Mouse (Mus musculus): Measurements from ENCODE around the gene Polr2f. TPM values are rescaled to one million over a fixed set of nuclear protein-coding genes. Genes with fewer than 3 reads are reported as not detected.

Polr2f gene
- polyA plus RNA-seq, 1 experiment from 2014 or later = 321 TPM

- Histone ChIP-seq H3K9ac (ENCODE audit: low read depth, low read length) (no peak overlapping the region), H3K9me3 (replicated peaks; ENCODE audit: low read length) (no peaks in the 10 kb centered on the region), H3K27me3 (ENCODE audit: insufficient read depth, low read length) (no peaks in the 10 kb centered on the region), H3K4me1 (replicated peaks; ENCODE audit: insufficient read depth, low read length) (no peaks in the 10 kb centered on the region), H3K4me3 (replicated peaks; ENCODE audit: low read depth, low read length) (no peak overlapping the region), H3K4me2 (ENCODE audit: low read length) (no peak overlapping the region), H3K36me3 (ENCODE audit: insufficient read depth, low read length) (peaks cover 66% of the 10 kb centered on the region), H3K27ac (no peak overlapping the region)
- TF ChIP-seq CTCF (IDR thresholded peaks at IDR 0.05; ENCODE audit: low read depth) = peak; percentile 77
- ATAC-seq (replicated peaks; ENCODE audit: low FRiP score, low read depth) (no peak), DNase-seq (ENCODE audit: low spot score) (peak; percentile 54)
- WGBS = 81% methylated on average over 13 of the region's 13 CpGs
Observed at GRCm38 (mm10) chr15:79126217-79126932, 14.4 kb upstream of the Polr2f start.

GRCm38 (mm10) chr15:79127101-79127500, 13.7 kb upstream of the Polr2f start:
- Histone ChIP-seq H3K27ac (no peak overlapping the region), H3K36me3 (ENCODE audit: insufficient read depth, low read length) (peaks cover 70% of the 10 kb centered on the region), H3K4me2 (ENCODE audit: low read length) (no peak overlapping the region), H3K4me3 (replicated peaks; ENCODE audit: low read depth, low read length) (no peak overlapping the region), H3K27me3 (ENCODE audit: insufficient read depth, low read length) (no peaks in the 10 kb centered on the region), H3K9ac (ENCODE audit: low read depth, low read length) (no peak overlapping the region), H3K9me3 (replicated peaks; ENCODE audit: low read length) (no peaks in the 10 kb centered on the region), H3K4me1 (replicated peaks; ENCODE audit: insufficient read depth, low read length) (0 out of 2 replicates have a peak, but pooled peaks cover 4% of the 10 kb centered on the region)
- no peak for DNase-seq (ENCODE audit: low spot score)
- ATAC-seq (replicated peaks; ENCODE audit: low FRiP score, low read depth) = no peak
- TF ChIP-seq CTCF (IDR thresholded peaks at IDR 0.05; ENCODE audit: low read depth) = no peak
- 93% methylated on average over 12 of the region's 12 CpGs for WGBS

- Histone ChIP-seq H3K27ac (no peak overlapping the region), H3K27me3 (ENCODE audit: insufficient read depth, low read length) (no peaks in the 10 kb centered on the region), H3K36me3 (ENCODE audit: insufficient read depth, low read length) (peaks cover 68% of the 10 kb centered on the region), H3K9ac (ENCODE audit: low read depth, low read length) (no peak overlapping the region), H3K4me2 (ENCODE audit: low read length) (no peak overlapping the region), H3K4me1 (replicated peaks; ENCODE audit: insufficient read depth, low read length) (0 out of 2 replicates have a peak, but pooled peaks cover 4% of the 10 kb centered on the region), H3K9me3 (replicated peaks; ENCODE audit: low read length) (no peaks in the 10 kb centered on the region), H3K4me3 (replicated peaks; ENCODE audit: low read depth, low read length) (no peak overlapping the region)
- TF ChIP-seq CTCF (IDR thresholded peaks at IDR 0.05; ENCODE audit: low read depth) = peak; percentile 62
- WGBS = 98% methylated on average over 5 of the region's 5 CpGs
- ATAC-seq (replicated peaks; ENCODE audit: low FRiP score, low read depth) (no peak), DNase-seq (ENCODE audit: low spot score) (no peak)
Observed at GRCm38 (mm10) chr15:79128208-79128607, 12.6 kb upstream of the Polr2f start.

- H3K27ac ChIP-seq = no peak overlapping the region
- peaks cover 73% of the 10 kb centered on the region for H3K36me3 ChIP-seq (ENCODE audit: insufficient read depth, low read length)
- TF ChIP-seq CTCF (IDR thresholded peaks at IDR 0.05; ENCODE audit: low read depth) = no peak
- no peaks in the 10 kb centered on the region for H3K9me3 ChIP-seq (replicated peaks; ENCODE audit: low read length)
- H3K4me1 ChIP-seq (replicated peaks; ENCODE audit: insufficient read depth, low read length) = 0 out of 2 replicates have a peak, but pooled peaks cover 4% of the 10 kb centered on the region
- DNase-seq (ENCODE audit: low spot score) = no peak
- H3K9ac ChIP-seq (ENCODE audit: low read depth, low read length) = no peak overlapping the region
- no peak overlapping the region for H3K4me2 ChIP-seq (ENCODE audit: low read length)
- H3K27me3 ChIP-seq (ENCODE audit: insufficient read depth, low read length) = no peaks in the 10 kb centered on the region
- ATAC-seq (replicated peaks; ENCODE audit: low FRiP score, low read depth) = no peak
- no peak overlapping the region for H3K4me3 ChIP-seq (replicated peaks; ENCODE audit: low read depth, low read length)
- WGBS = 54% methylated on average over 7 of the region's 7 CpGs
Observed at GRCm38 (mm10) chr15:79129311-79129710, 11.5 kb upstream of the Polr2f start.

GRCm38 (mm10) chr15:79130782-79131181, 10.0 kb upstream of the Polr2f start:
- Histone ChIP-seq H3K9me3 (replicated peaks; ENCODE audit: low read length) (no peaks in the 10 kb centered on the region), H3K36me3 (ENCODE audit: insufficient read depth, low read length) (peaks cover 60% of the 10 kb centered on the region), H3K4me3 (replicated peaks; ENCODE audit: low read depth, low read length) (no peak overlapping the region), H3K9ac (ENCODE audit: low read depth, low read length) (no peak overlapping the region), H3K27me3 (ENCODE audit: insufficient read depth, low read length) (no peaks in the 10 kb centered on the region), H3K4me2 (ENCODE audit: low read length) (no peak overlapping the region), H3K4me1 (replicated peaks; ENCODE audit: insufficient read depth, low read length) (peaks cover 13% of the 10 kb centered on the region; the same call in 1 of the 2 replicates), H3K27ac (peak overlapping the region; percentile 50; the same call in 1 of the 2 replicates)
- no peak for TF ChIP-seq CTCF (IDR thresholded peaks at IDR 0.05; ENCODE audit: low read depth)
- 80% methylated on average over 10 of the region's 10 CpGs for WGBS
- ATAC-seq (replicated peaks; ENCODE audit: low FRiP score, low read depth) (no peak), DNase-seq (ENCODE audit: low spot score) (no peak)

- Histone ChIP-seq H3K9me3 (replicated peaks; ENCODE audit: low read length) (no peaks in the 10 kb centered on the region), H3K27me3 (ENCODE audit: insufficient read depth, low read length) (no peaks in the 10 kb centered on the region), H3K36me3 (ENCODE audit: insufficient read depth, low read length) (peaks cover 55% of the 10 kb centered on the region), H3K4me3 (replicated peaks; ENCODE audit: low read depth, low read length) (no peak overlapping the region), H3K4me2 (ENCODE audit: low read length) (no peak overlapping the region), H3K9ac (ENCODE audit: low read depth, low read length) (no peak overlapping the region), H3K4me1 (replicated peaks; ENCODE audit: insufficient read depth, low read length) (peaks cover 13% of the 10 kb centered on the region; the same call in 1 of the 2 replicates), H3K27ac (peak overlapping the region; percentile 50; the same call in 1 of the 2 replicates)
- ATAC-seq (replicated peaks; ENCODE audit: low FRiP score, low read depth) = no peak
- TF ChIP-seq CTCF (IDR thresholded peaks at IDR 0.05; ENCODE audit: low read depth) = no peak
- no peak for DNase-seq (ENCODE audit: low spot score)
- 68% methylated on average over 7 of the region's 7 CpGs for WGBS
Observed at GRCm38 (mm10) chr15:79131442-79131841, 9.4 kb upstream of the Polr2f start.
